Mouse (Mus musculus): Measurements from ENCODE around the gene St3gal6. TPM values are rescaled to one million over a fixed set of nuclear protein-coding genes. Genes with fewer than 3 reads are reported as not detected.

The St3gal6 gene
- polyA plus RNA-seq (2012; rRNA removed), result 23.9 and 25.3 TPM in 2 replicates

GRCm38 (mm10) chr16:58523972-58524850 lies at the start of gene St3gal6:
St3gal6 (minus strand) TSS chr16:58524243.
- TF ChIP-seq POLR2A (IDR thresholded peaks at IDR 0.05; ENCODE audit: borderline replicate concordance, insufficient read depth, low read length) (no peak), CTCF (IDR thresholded peaks at IDR 0.05; ENCODE audit: borderline replicate concordance, insufficient read depth, low read depth, low read length) (no peak)
- Histone ChIP-seq H3K4me1 (ENCODE audit: control insufficient read depth, insufficient read depth, low read length) (no peaks in the 10 kb centered on the region), H3K27ac (ENCODE audit: insufficient read depth, low read length) (peak within 1 kb of the TSS; percentile 8; the same call in 1 of the 2 replicates), H3K27me3 (ENCODE audit: control insufficient read depth, insufficient read depth, low read length) (no peaks in the 10 kb centered on the region), H3K4me3 (replicated peaks; ENCODE audit: insufficient read depth, low read depth, low read length) (peak within 1 kb of the TSS; percentile 64)
- WGBS, result 90% methylated on average over 12 of the region's 12 CpGs
- DNase-seq, result no peak

DNA sequence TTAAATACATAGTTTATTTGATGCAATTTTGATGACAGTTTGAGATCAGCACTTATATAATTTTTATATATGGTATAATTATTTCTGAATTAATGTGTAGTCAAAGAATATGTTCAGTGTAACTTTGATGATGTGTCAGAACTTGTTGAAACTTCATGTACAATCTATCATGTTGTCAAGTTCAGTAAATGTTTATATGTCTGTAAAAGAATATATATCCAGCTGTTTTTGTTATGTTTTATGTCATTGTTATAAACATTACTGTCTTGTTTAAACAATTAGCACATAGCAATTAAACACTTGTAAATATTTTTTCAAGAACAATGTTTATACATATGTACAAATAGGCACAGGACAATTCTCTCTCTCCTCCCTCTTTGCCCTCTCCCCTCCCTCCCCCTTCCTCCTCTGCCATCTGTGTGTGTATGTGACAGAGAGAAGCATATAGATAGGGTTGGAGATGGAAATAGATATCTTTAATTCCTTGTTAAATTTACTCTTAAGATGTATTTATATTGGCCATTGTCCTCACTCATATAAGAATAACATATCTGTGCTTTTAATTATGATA lies 46.7 kb upstream of the St3gal6 start:
- DNase-seq, result no peak
- Histone ChIP-seq H3K27me3 (ENCODE audit: control insufficient read depth, insufficient read depth, low read length) (no peaks in the 10 kb centered on the region), H3K4me3 (replicated peaks; ENCODE audit: insufficient read depth, low read depth, low read length) (no peak overlapping the region), H3K4me1 (ENCODE audit: control insufficient read depth, insufficient read depth, low read length) (no peaks in the 10 kb centered on the region), H3K27ac (ENCODE audit: insufficient read depth, low read length) (no peak overlapping the region)
- TF ChIP-seq POLR2A (IDR thresholded peaks at IDR 0.05; ENCODE audit: borderline replicate concordance, insufficient read depth, low read length) (no peak), CTCF (IDR thresholded peaks at IDR 0.05; ENCODE audit: borderline replicate concordance, insufficient read depth, low read depth, low read length) (no peak)

DNA sequence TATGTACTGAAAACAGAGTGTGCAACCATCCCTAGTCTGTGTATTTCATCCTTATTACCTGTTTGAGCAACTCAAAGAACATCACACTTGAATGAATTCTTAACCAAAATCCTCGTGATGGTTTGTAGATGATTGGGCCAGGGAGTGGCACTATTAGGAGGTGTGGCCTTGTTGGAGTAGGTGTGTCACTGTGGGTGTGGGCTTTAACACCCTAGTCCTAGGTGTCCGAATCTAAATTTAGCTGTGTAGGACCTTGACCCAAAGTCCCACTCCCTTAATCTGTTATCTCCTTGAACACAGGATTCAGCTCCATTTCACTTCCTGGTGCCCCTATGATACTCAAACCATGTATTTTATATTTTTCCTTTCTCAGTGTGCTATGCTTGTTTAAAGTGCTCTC lies 37.2 kb upstream of the St3gal6 start:
- 81% methylated on average over 2 of the region's 2 CpGs for WGBS
- Histone ChIP-seq H3K27ac (ENCODE audit: insufficient read depth, low read length) (no peak overlapping the region), H3K27me3 (ENCODE audit: control insufficient read depth, insufficient read depth, low read length) (no peaks in the 10 kb centered on the region), H3K4me3 (replicated peaks; ENCODE audit: insufficient read depth, low read depth, low read length) (no peak overlapping the region), H3K4me1 (ENCODE audit: control insufficient read depth, insufficient read depth, low read length) (no peaks in the 10 kb centered on the region)
- DNase-seq, result no peak
- TF ChIP-seq CTCF (IDR thresholded peaks at IDR 0.05; ENCODE audit: borderline replicate concordance, insufficient read depth, low read depth, low read length) (no peak), POLR2A (IDR thresholded peaks at IDR 0.05; ENCODE audit: borderline replicate concordance, insufficient read depth, low read length) (no peak)

DNA sequence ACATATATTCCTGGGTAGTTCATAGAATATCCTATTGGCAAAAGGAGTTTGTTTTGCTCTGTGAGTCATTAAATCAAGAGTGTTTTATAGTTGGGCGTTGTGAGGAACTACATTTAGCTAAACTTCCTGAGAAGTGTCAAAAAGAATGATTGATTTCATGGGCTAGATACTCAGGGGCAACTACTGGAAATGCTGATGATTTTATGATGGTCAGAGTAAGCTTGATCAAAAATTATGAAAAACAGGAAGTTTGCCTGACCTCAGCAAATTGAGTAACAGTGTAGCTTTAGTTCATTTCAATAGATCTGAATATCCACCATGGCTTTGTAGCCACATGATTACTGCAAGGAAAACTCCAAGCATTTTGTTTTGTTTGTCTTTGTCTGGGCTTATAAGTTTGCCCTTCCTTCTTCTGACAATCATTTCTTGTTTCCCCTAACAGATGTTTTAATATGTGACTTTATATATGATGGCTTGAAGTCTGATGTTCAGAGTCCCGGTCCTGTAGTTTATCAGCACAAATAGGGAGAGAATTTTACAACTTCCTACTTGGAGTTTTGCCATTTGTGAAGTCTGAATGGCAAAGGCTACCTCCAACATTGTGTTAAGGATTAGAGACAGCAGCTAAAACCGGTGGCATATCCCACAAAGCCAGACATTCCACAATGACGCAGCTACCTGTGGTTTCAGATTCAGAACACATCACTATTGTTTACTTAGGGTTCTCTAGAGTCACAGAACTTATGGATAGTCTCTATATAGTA lies 32.2 kb upstream of the St3gal6 start:
- 80% methylated on average over 4 of the region's 4 CpGs for WGBS
- H3K27me3 ChIP-seq (ENCODE audit: control insufficient read depth, insufficient read depth, low read length), result no peaks in the 10 kb centered on the region
- no peaks in the 10 kb centered on the region for H3K4me1 ChIP-seq (ENCODE audit: control insufficient read depth, insufficient read depth, low read length)
- TF ChIP-seq POLR2A (IDR thresholded peaks at IDR 0.05; ENCODE audit: borderline replicate concordance, insufficient read depth, low read length) (no peak), CTCF (IDR thresholded peaks at IDR 0.05; ENCODE audit: borderline replicate concordance, insufficient read depth, low read depth, low read length) (no peak)
- H3K4me3 ChIP-seq (replicated peaks; ENCODE audit: insufficient read depth, low read depth, low read length), result no peak overlapping the region
- DNase-seq, result no peak
- H3K27ac ChIP-seq (ENCODE audit: insufficient read depth, low read length), result no peak overlapping the region

DNA sequence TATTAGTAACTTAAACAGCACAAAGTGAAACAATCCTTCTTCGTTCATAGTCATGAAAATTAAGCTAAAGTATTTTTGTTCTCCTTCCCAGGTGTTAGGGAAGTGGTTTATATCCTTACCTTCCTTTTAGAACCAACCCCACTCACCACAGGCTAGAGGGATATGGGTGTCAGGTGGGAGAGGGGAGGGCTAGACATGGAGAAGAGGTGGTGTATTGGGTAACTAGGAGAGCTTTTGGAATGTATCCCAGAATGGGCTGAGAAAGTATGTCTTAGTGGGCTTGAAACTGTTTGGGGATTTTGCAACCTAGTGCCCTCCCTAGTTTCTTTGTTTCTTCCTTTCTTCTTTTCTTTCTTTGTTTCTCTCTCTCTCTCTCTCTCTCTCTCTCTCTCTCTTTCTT lies 30.6 kb upstream of the St3gal6 start:
- 73% methylated on average over 1 of the region's 1 CpGs for WGBS
- DNase-seq, result no peak

GRCm38 (mm10) chr16:58548042-58548441 lies 24.0 kb upstream of the St3gal6 start:
- DNase-seq, result no peak
- Histone ChIP-seq H3K4me1 (ENCODE audit: control insufficient read depth, insufficient read depth, low read length) (no peaks in the 10 kb centered on the region), H3K27ac (ENCODE audit: insufficient read depth, low read length) (no peak overlapping the region), H3K27me3 (ENCODE audit: control insufficient read depth, insufficient read depth, low read length) (no peaks in the 10 kb centered on the region), H3K4me3 (replicated peaks; ENCODE audit: insufficient read depth, low read depth, low read length) (no peak overlapping the region)
- WGBS, result 74% methylated on average over 2 of the region's 2 CpGs
- TF ChIP-seq CTCF (IDR thresholded peaks at IDR 0.05; ENCODE audit: borderline replicate concordance, insufficient read depth, low read depth, low read length) (no peak), POLR2A (IDR thresholded peaks at IDR 0.05; ENCODE audit: borderline replicate concordance, insufficient read depth, low read length) (no peak)

More for the DNA sequence above, 30.6 kb upstream of the St3gal6 start:
- H3K4me3 ChIP-seq (replicated peaks; ENCODE audit: insufficient read depth, low read depth, low read length), result no peak overlapping the region
- TF ChIP-seq CTCF (IDR thresholded peaks at IDR 0.05; ENCODE audit: borderline replicate concordance, insufficient read depth, low read depth, low read length) (no peak), POLR2A (IDR thresholded peaks at IDR 0.05; ENCODE audit: borderline replicate concordance, insufficient read depth, low read length) (no peak)
- H3K27me3 ChIP-seq (ENCODE audit: control insufficient read depth, insufficient read depth, low read length), result no peaks in the 10 kb centered on the region
- no peak overlapping the region for H3K27ac ChIP-seq (ENCODE audit: insufficient read depth, low read length)
- H3K4me1 ChIP-seq (ENCODE audit: control insufficient read depth, insufficient read depth, low read length), result no peaks in the 10 kb centered on the region

- DNase-seq, result no peak
- WGBS, result 74% methylated on average over 1 of the region's 1 CpGs
- Histone ChIP-seq H3K4me1 (ENCODE audit: control insufficient read depth, insufficient read depth, low read length) (no peaks in the 10 kb centered on the region), H3K27ac (ENCODE audit: insufficient read depth, low read length) (no peak overlapping the region), H3K4me3 (replicated peaks; ENCODE audit: insufficient read depth, low read depth, low read length) (no peak overlapping the region), H3K27me3 (ENCODE audit: control insufficient read depth, insufficient read depth, low read length) (no peaks in the 10 kb centered on the region)
- no peak for TF ChIP-seq CTCF (IDR thresholded peaks at IDR 0.05; ENCODE audit: borderline replicate concordance, insufficient read depth, low read depth, low read length)
- TF ChIP-seq POLR2A (IDR thresholded peaks at IDR 0.05; ENCODE audit: borderline replicate concordance, insufficient read depth, low read length), result no peak
Observed at GRCm38 (mm10) chr16:58546128-58546527, 22.1 kb upstream of the St3gal6 start.

All from cerebellum, adult 2 months (tissue).